Mouse (Mus musculus): ENCODE measurements around the gene Zgrf1. TPM values are rescaled to one million over a fixed set of nuclear protein-coding genes. Genes with fewer than 3 reads are reported as not detected.
A peak's percentile ranks its signal among the peaks of the same experiment; 100 is the strongest.

The Zgrf1 gene
- polyA plus RNA-seq, 1 experiment from 2014 or later = 20.0 TPM

DNA sequence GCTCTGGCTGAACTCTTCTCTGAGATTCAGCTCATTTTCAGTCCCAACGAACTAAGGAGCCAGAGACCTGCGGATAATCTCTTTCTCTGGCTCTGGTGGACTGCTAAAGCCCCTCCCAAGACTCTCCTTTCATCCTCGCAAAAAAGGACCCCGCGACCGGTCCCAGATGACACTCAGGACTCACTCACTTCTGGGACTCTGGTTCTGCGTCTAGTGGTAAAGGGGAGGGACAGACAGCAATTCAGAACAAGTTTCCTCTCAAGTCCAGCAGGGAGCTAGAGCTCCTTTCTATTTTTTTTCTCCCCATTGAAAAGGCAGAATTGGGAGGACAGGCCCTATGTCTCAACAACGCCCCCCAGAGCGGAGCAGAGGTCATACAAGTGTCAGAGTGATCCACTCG is 78.3 kb downstream of the Zgrf1 start:
- ATAC-seq (ENCODE audit: low FRiP score) = no peak
- Histone ChIP-seq H3K27ac (peak overlapping the region; percentile 97), H3K4me2 (peak overlapping the region; percentile 67), H3K36me3 (replicated peaks) (no peaks in the 10 kb centered on the region), H3K9me3 (no peaks in the 10 kb centered on the region; the same call in 1 of the 2 replicates), H3K9ac (peak overlapping the region; percentile 22; the same call in 1 of the 2 replicates), H3K27me3 (peaks cover 87% of the 10 kb centered on the region), H3K4me3 (replicated peaks) (peak overlapping the region; percentile 62), H3K4me1 (peaks cover 65% of the 10 kb centered on the region)
- WGBS = 0% methylated on average over 10 of the region's 10 CpGs

DNA sequence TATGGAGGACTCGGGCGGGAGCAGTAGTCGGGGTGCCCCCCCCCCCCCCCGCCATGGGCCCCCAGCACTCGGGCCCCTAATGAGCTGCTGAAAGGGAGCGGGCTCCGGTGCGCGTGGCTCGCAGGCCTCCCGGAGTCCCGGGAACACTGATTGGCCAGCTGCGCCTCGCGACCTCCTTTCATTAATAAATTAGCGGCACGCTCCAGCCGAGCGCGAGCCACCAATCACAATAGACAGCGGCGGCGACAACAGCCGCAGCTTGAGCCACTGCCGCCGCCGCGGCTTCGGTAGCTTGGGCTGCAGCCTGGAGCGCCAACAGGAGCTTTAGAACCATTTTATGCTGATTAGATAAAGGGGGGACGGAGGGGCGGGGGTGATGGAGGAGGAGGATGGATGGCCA is 79.2 kb downstream of the Zgrf1 start:
- no peaks in the 10 kb centered on the region; the same call in 1 of the 2 replicates for H3K9me3 ChIP-seq
- H3K9ac ChIP-seq = peak overlapping the region; percentile 84
- WGBS = under 1% methylated on average over 29 of the region's 32 CpGs
- H3K36me3 ChIP-seq (replicated peaks) = no peaks in the 10 kb centered on the region
- peaks cover 88% of the 10 kb centered on the region for H3K27me3 ChIP-seq
- H3K4me2 ChIP-seq = peak overlapping the region; percentile 67
- H3K27ac ChIP-seq = peak overlapping the region; percentile 97
- peak overlapping the region; percentile 62 for H3K4me3 ChIP-seq (replicated peaks)
- H3K4me1 ChIP-seq = peaks cover 55% of the 10 kb centered on the region
- ATAC-seq (ENCODE audit: low FRiP score) = peak; percentile 83

DNA sequence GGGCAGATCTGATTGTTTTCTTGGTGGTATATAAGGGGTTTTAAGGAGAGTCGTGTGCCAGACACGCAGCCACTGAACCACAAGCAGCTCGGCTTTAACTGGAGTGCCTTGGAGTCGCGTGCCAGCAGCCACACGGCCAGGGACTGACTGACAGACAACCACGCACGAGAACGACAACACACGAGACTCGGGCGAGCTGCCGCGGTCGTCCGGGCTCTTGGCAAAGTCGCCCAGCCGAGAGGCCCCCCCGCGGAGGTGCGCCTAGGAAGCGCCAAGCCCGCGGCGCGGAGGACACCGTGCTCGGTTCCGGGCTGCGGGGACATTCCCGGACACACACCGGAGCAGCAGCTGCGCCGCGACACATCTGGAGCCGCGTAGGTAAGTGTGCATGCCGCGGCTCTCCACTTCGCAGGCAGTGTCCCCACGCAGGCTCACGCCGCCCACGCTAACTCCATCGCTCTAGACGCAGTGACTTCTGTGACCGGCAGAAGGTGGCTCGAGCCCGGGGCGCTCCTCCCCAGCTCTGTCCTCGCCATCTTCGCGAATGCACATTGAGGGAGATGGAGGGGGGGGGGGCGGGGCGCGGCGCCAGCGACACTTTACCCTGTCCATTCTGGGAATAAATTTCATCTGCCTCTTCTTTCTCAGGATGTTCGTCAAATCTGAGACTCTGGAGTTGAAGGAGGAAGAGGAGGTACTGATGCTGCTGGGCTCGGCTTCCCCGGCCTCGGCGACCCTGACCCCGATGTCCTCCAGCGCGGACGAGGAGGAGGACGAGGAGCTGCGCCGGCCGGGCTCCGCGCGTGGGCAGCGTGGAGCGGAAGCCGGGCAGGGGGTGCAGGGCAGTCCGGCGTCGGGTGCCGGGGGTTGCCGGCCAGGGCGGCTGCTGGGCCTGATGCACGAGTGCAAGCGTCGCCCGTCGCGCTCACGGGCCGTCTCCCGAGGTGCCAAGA is 80.1 kb downstream of the Zgrf1 start, which contains the start of gene Neurog2:
Neurog2 (plus strand) TSS at position 56 of the 953 bp plus-strand sequence.
- ATAC-seq (ENCODE audit: low FRiP score) = peak; percentile 70
- Histone ChIP-seq H3K9me3 (no peaks in the 10 kb centered on the region; the same call in 1 of the 2 replicates), H3K27ac (peak within 1 kb of the TSS; percentile 97), H3K36me3 (replicated peaks) (no peaks in the 10 kb centered on the region), H3K4me2 (peak within 1 kb of the TSS; percentile 67), H3K4me1 (peaks cover 47% of the 10 kb centered on the region), H3K27me3 (peaks cover 88% of the 10 kb centered on the region), H3K9ac (peak within 1 kb of the TSS; percentile 84), H3K4me3 (replicated peaks) (peak within 1 kb of the TSS; percentile 62)
- under 1% methylated on average over 91 of the region's 92 CpGs for WGBS

DNA sequence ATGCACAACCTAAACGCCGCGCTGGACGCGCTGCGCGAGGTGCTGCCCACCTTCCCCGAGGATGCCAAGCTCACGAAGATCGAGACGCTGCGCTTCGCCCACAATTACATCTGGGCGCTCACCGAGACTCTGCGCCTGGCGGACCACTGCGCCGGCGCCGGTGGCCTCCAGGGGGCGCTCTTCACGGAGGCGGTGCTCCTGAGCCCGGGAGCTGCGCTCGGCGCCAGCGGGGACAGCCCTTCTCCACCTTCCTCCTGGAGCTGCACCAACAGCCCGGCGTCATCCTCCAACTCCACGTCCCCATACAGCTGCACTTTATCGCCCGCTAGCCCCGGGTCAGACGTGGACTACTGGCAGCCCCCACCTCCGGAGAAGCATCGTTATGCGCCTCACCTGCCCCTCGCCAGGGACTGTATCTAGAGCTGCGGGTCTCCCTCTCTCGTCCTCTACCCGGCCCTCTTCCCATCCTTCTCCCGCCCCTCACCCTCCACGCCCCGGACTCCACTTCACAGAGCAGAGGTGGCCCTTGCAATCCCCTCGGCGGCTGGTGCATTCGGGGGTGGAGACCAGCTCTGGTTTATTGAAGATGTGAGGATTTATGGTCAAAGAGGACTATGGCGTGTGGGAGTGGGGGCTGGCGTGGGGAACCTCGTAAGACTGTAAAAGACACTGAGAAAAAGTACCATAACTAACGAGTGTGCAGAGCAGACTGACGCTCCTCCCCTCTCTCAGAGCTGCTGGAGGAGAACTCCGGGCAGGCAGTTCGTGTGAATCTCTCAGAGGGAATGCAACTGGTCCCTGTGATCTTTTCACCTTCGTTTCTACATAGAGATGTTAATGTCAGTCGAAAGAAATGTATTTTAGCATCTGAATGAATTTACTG is 81.1 kb downstream of the Zgrf1 start:
- Histone ChIP-seq H3K36me3 (replicated peaks) (no peaks in the 10 kb centered on the region), H3K4me1 (peaks cover 42% of the 10 kb centered on the region), H3K27me3 (peaks cover 89% of the 10 kb centered on the region), H3K9me3 (no peaks in the 10 kb centered on the region; the same call in 1 of the 2 replicates), H3K4me3 (replicated peaks) (peak overlapping the region; percentile 62), H3K27ac (peak overlapping the region; percentile 97), H3K9ac (peak overlapping the region; percentile 84), H3K4me2 (peak overlapping the region; percentile 67)
- under 1% methylated on average over 58 of the region's 58 CpGs for WGBS
- peak; percentile 56 for ATAC-seq (ENCODE audit: low FRiP score)

DNA sequence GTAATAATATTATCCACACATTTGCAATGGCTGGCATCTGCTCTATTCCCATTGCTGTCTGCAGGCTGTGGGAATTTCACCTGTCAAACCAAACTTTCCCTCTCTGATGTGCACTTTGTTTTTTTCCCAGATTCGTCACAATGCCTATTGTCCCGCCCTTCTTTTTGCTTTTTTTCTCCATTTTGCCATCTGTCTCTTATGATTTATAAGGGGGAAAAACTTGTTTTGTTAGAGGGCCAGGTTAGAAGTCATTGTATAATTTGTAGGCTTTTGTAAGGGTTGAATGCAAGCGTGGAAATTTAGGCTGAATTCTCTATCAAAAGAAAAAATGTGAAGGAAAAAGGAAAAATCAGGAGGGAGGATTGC is 81.7 kb downstream of the Zgrf1 start:
- H3K27ac ChIP-seq = peak overlapping the region; percentile 97
- H3K4me2 ChIP-seq = peak overlapping the region; percentile 67
- H3K9ac ChIP-seq = peak overlapping the region; percentile 84
- WGBS = 6% methylated on average over 3 of the region's 3 CpGs
- no peaks in the 10 kb centered on the region for H3K36me3 ChIP-seq (replicated peaks)
- peak overlapping the region; percentile 62 for H3K4me3 ChIP-seq (replicated peaks)
- H3K27me3 ChIP-seq = peaks cover 89% of the 10 kb centered on the region
- no peak for ATAC-seq (ENCODE audit: low FRiP score)
- no peaks in the 10 kb centered on the region; the same call in 1 of the 2 replicates for H3K9me3 ChIP-seq
- peaks cover 48% of the 10 kb centered on the region for H3K4me1 ChIP-seq

DNA sequence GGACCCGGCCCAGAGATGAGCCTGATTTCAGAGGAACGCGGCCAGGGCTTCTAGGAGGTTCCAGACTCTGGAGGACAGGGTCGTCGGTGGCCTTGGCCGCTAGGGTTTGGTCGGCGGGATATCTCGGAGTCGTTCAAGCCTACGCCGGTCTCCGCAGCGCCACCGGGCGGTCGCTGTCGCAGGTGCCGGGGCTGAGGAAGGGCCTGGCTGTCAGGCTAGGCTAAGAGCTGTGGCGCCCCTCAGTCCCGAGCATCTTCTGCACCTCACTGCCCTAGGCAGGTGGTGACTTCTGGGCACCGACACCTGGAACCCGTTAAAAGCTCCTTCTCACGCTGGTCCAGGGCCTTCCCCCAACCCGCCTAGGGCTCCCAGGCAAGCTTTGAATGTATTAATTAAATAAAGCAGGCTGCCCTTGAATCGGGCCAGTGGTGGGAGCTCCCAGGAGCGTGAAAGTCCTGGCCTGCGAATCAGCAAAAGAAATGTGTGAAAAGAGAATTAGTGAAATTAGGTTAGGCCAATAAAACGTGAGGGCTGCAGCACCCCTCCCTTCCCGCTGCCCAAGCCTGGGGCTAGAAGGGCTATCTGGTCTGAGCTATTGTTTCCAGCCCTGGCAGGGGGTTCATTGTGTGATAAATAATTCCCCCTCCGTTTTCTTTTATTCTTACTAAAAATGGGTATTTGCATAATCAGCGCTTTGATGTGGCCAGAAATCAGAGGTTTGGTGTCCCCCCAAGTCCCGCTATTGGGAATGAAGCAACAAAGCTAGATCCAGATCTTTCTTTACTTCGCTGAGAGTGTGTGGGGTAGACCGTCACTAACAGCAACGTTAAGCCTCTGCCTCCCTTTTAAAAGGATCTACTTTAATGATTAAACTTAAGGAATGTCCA is 86.8 kb downstream of the Zgrf1 start:
- WGBS = under 1% methylated on average over 36 of the region's 36 CpGs
- H3K4me2 ChIP-seq = peak overlapping the region; percentile 43
- H3K4me3 ChIP-seq (replicated peaks) = peak overlapping the region; percentile 8; the same call in 1 of the 2 replicates
- ATAC-seq (ENCODE audit: low FRiP score) = peak; percentile 80
- H3K27ac ChIP-seq = peak overlapping the region; percentile 85
- H3K36me3 ChIP-seq (replicated peaks) = no peaks in the 10 kb centered on the region
- peaks cover 30% of the 10 kb centered on the region for H3K4me1 ChIP-seq
- H3K9me3 ChIP-seq = no peaks in the 10 kb centered on the region; the same call in 1 of the 2 replicates
- H3K27me3 ChIP-seq = peaks cover 86% of the 10 kb centered on the region
- H3K9ac ChIP-seq = peak overlapping the region; percentile 17; the same call in 1 of the 2 replicates

DNA sequence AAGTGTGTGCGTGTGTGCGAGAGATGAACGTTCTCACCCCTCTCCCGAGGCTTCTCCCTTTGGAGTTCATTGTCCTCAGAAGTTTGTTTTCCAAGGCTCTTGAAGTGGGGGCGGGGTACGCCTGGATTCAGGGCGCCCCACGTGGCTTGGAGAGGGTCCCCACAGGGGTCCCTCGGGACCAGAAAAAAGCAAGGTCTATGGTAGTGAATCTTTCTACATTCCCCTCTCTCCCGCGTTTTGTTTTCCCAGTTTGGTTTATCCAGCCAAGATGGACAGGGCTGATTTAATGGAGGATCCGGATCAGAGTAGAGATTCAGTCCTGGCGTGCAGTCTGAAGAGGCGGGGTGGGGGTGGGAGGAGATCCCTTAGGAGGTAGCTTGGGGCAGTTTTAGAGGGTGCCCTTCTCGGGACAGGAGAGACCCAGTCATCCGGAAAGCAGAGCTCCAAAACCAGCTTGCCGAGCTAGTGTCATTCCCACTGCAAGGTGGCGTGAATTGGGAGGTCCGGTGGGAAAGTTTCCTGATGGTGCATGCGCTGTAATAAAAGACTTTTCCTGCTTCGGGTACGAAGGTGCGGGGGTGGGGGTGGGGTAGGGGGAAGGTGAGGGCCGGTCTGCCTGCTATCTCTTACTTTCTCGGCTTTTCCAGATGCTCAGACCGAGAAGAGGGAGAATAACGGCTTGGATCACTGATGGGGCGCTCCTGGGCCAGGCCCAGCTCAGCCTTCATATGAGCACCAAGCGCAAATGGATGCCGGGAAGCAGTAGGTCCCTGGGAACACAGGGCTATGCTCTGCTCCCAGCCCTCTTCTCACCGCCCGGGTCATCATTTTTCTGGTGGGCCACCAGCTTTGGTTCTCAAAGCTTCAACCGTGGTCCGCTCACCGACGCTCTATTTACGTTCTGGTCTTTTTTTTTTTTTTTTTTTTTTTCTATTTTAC is 87.7 kb downstream of the Zgrf1 start:
- ATAC-seq (ENCODE audit: low FRiP score) = peak; percentile 40
- Histone ChIP-seq H3K4me3 (replicated peaks) (peak overlapping the region; percentile 13), H3K4me1 (peaks cover 32% of the 10 kb centered on the region), H3K27me3 (peaks cover 89% of the 10 kb centered on the region), H3K4me2 (peak overlapping the region; percentile 43), H3K27ac (peak overlapping the region; percentile 85), H3K9me3 (no peaks in the 10 kb centered on the region), H3K36me3 (replicated peaks) (no peaks in the 10 kb centered on the region), H3K9ac (0 out of 2 replicates have a peak overlapping the region, but pooled peaks have one; percentile 7)
- 5% methylated on average over 37 of the region's 37 CpGs for WGBS

DNA sequence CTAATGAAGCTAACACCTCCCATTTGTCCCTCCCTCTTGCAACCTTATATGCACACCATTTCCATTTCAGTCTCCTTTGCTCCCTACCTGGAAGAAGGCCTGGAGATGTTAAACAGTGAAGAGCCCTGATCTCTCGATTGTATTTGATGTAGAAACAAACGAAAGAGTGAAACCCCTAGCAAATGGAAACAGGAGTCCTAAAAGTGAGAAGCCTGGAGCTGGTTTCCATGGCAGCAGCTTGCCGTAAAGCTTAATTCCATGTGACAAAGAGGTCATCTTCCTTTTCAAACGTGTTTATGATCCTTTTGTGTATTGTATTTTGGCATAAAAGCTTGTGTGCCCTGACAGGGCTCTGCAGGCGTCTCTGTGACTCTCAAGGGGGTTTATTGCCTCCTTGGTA is 88.9 kb downstream of the Zgrf1 start:
- WGBS = 9% methylated on average over 5 of the region's 5 CpGs
- H3K27ac ChIP-seq = peak overlapping the region; percentile 38
- no peaks in the 10 kb centered on the region for H3K9me3 ChIP-seq
- peaks cover 91% of the 10 kb centered on the region for H3K27me3 ChIP-seq
- no peak overlapping the region for H3K4me2 ChIP-seq
- no peaks in the 10 kb centered on the region for H3K36me3 ChIP-seq (replicated peaks)
- ATAC-seq (ENCODE audit: low FRiP score) = no peak
- H3K9ac ChIP-seq = no peak overlapping the region
- H3K4me1 ChIP-seq = peaks cover 41% of the 10 kb centered on the region
- H3K4me3 ChIP-seq (replicated peaks) = no peak overlapping the region

DNA sequence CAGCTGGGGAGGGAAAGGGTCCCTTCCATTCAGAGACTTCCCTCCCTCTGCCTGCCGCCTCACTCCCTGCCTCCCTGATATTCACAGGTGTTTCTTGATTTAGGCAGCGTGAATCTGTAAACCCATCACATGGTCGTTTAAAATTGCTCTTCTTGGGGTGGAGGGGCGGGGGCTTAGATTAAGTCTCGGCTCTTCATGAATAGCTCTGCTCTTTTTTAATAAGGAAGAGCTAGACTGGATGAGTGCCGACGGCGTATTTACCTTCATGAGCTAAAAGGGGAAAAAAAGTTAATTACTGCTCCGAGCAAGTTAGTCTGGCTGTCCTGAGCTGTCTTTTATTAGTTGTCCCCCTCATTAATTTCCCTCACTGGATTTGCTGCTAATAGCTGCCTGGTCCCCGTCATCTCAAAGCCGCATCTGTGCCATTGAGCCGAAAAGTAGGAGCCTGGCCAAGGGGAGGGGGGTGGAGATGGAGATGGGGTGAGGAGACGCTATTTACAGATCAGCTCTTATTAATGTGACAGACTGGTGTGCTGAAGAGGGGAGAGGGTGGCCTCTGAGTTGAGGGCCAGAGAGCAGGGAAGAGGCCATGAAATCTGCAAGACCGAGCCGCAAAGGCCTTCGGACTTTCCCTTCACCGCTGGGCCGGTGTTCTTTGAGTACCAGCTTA is 93.0 kb downstream of the Zgrf1 start:
- Histone ChIP-seq H3K27me3 (peaks cover 71% of the 10 kb centered on the region), H3K9ac (no peak overlapping the region), H3K9me3 (no peaks in the 10 kb centered on the region), H3K4me2 (peak overlapping the region; percentile 29; the same call in 1 of the 2 replicates), H3K36me3 (replicated peaks) (no peaks in the 10 kb centered on the region), H3K4me3 (replicated peaks) (no peak overlapping the region), H3K27ac (peak overlapping the region; percentile 71), H3K4me1 (peaks cover 20% of the 10 kb centered on the region)
- WGBS = 18% methylated on average over 18 of the region's 18 CpGs
- ATAC-seq (ENCODE audit: low FRiP score) = peak; percentile 90
